Mouse (Mus musculus): Measurements from ENCODE around the gene Wee2. TPM values are rescaled to one million over a fixed set of nuclear protein-coding genes. Genes with fewer than 3 reads are reported as not detected.

The Wee2 gene
- total RNA-seq, 2 experiments from 2014 or later: not detected

Other genes starting within 250 kb of the Wee2 start
- gene Agk, start 113.9 kb upstream of the Wee2 start, total RNA-seq (2015): 24.7 and 29.7 TPM in 2 replicates
- 30.0 and 45.8 TPM in 2 replicates for gene Agk, start 113.9 kb upstream of the Wee2 start, total RNA-seq (2017)
- 7.0 and 9.2 TPM in 2 replicates for gene E330009J07Rik, start 3.0 kb upstream of the Wee2 start, total RNA-seq (2015)
- gene E330009J07Rik, start 3.0 kb upstream of the Wee2 start, total RNA-seq (2017): 12.3 and 12.5 TPM in 2 replicates
- gene Ssbp1, start 32.3 kb downstream of the Wee2 start, total RNA-seq (2015): 155 and 183 TPM in 2 replicates
- 98.6 and 141 TPM in 2 replicates for gene Ssbp1, start 32.3 kb downstream of the Wee2 start, total RNA-seq (2017)
- gene Tas2r137, start 52.1 kb downstream of the Wee2 start, total RNA-seq (2015): not detected in 2 replicates
- not detected in 2 replicates for gene Tas2r137, start 52.1 kb downstream of the Wee2 start, total RNA-seq (2017)
- not detected in 2 replicates for gene Tas2r108, start 54.4 kb downstream of the Wee2 start, total RNA-seq (2015)
- gene Tas2r108, start 54.4 kb downstream of the Wee2 start, total RNA-seq (2017): not detected in 2 replicates
- not detected in 2 replicates for gene Prss37, start 80.4 kb downstream of the Wee2 start, total RNA-seq (2015)
- gene Prss37, start 80.4 kb downstream of the Wee2 start, total RNA-seq (2017): not detected in 2 replicates
- gene Olfr461, start 116.0 kb downstream of the Wee2 start, total RNA-seq (2015): not detected in 2 replicates
- not detected in 2 replicates for gene Olfr461, start 116.0 kb downstream of the Wee2 start, total RNA-seq (2017)
- not detected in 2 replicates for gene Olfr460, start 130.4 kb downstream of the Wee2 start, total RNA-seq (2015)
- gene Olfr460, start 130.4 kb downstream of the Wee2 start, total RNA-seq (2017): not detected in 2 replicates
- gene Clec5a, start 146.7 kb downstream of the Wee2 start, total RNA-seq (2015): 90.9 and 108 TPM in 2 replicates
- 113 and 138 TPM in 2 replicates for gene Clec5a, start 146.7 kb downstream of the Wee2 start, total RNA-seq (2017)
- gene Tas2r138, start 174.2 kb downstream of the Wee2 start, total RNA-seq (2015): not detected in 2 replicates
- not detected in 2 replicates for gene Tas2r138, start 174.2 kb downstream of the Wee2 start, total RNA-seq (2017)
- gene Mgam, start 189.7 kb downstream of the Wee2 start, total RNA-seq (2015): 35.6 and 43.9 TPM in 2 replicates
- gene Mgam, start 189.7 kb downstream of the Wee2 start, total RNA-seq (2017): 55.5 and 85.3 TPM in 2 replicates

Measured in megakaryocyte progenitor cell, adult 5-6 weeks (primary cell).